Mouse (Mus musculus) embryonic facial prominence, embryonic 10.5 days (tissue): ENCODE results near the gene Pim1. TPM values are rescaled to one million over a fixed set of nuclear protein-coding genes. Genes with fewer than 3 reads are reported as not detected.
"Not testable (repeated sequence)": the region's sequence is repeated elsewhere in the genome, so short reads cannot be mapped to it uniquely, and the experiment has no call there.

Source experiments
- DNase-seq: peaks from one replicate; pipeline ENCODE4 v3.0.0-alpha.2; 2017; ENCODE audit warnings: low spot score
- H3K27ac ChIP-seq: fragments of 300-500 bp; sonication (generic); replicated peaks from 2 replicates; pipeline ENCODE4 v1.5.1; 2016; ENCODE audit warnings: mild to moderate bottlenecking
- H3K27me3 ChIP-seq: fragments of 300-500 bp; sonication (generic); replicated peaks from 2 replicates; pipeline ENCODE4 v1.6.1; 2016; ENCODE audit warnings: low read depth, mild to moderate bottlenecking; ENCODE audit not compliant: poor library complexity, severe bottlenecking
- H3K36me3 ChIP-seq: fragments of 300-500 bp; sonication (generic); replicated peaks from 2 replicates; pipeline ENCODE4 v1.6.1; 2016; ENCODE audit warnings: mild to moderate bottlenecking, moderate library complexity
- H3K4me1 ChIP-seq: fragments of 300-500 bp; sonication (generic); 2 replicates; pipeline ENCODE4 v1.6.1; 2016
- H3K4me3 ChIP-seq: fragments of 300-500 bp; sonication (generic); 2 replicates; pipeline ENCODE4 v1.5.1; 2016; ENCODE audit warnings: mild to moderate bottlenecking, moderate library complexity
- H3K9me3 ChIP-seq: fragments of 300-500 bp; sonication (generic); 2 replicates; pipeline ENCODE4 v1.6.1; 2016; ENCODE audit warnings: mild to moderate bottlenecking
- WGBS: fragments of 180-500 bp; shearing (Covaris S2); methylation state at CpG from one replicate; pipeline ENCODE4 v1.1.7; 2016; 5-methylcytosine and 5-hydroxymethylcytosine counted together
- polyA plus RNA-seq: library from polyadenylated mRNA; unstranded; fragments of >200 nt; fragmentation: Nextera tagmentation; extraction: Ambion mirVana; gene quantifications from 2 replicates; pipeline ENCODE4 v1.2.1, GENCODE M21; 2016

Pim1 gene
- polyA plus RNA-seq, 1 experiment from 2014 or later, result 33.2 TPM

DNA sequence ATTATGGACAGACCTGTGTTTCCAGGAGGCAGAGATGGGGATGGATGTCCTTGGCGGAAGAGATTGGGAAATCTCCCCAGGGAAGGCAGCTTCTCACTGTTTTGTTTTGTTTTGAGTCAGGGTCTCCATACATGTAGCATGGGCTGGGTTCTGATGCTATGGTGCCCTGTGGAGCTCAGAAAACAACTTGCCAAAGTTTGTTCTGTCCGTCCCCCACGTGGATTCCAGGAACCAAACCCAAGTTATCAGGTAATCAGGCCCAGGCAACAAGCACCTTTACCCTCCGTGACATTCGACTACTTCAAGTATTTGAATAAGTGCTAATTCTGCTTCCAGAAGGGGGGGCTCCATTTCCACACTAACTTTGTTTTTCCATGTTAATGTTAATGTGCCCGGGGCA is 9.0 kb downstream of the Pim1 start:
- Histone ChIP-seq H3K4me1 (peaks cover 14% of the 10 kb centered on the region), H3K36me3 (peaks cover 19% of the 10 kb centered on the region), H3K27ac (peak overlapping the region; percentile 51; the same call in 1 of the 2 replicates), H3K4me3 (no peak overlapping the region), H3K9me3 (no peaks in the 10 kb centered on the region), H3K27me3 (peaks cover 9% of the 10 kb centered on the region)
- WGBS, result 75% methylated on average over 6 of the region's 6 CpGs
- DNase-seq, result no peak

DNA sequence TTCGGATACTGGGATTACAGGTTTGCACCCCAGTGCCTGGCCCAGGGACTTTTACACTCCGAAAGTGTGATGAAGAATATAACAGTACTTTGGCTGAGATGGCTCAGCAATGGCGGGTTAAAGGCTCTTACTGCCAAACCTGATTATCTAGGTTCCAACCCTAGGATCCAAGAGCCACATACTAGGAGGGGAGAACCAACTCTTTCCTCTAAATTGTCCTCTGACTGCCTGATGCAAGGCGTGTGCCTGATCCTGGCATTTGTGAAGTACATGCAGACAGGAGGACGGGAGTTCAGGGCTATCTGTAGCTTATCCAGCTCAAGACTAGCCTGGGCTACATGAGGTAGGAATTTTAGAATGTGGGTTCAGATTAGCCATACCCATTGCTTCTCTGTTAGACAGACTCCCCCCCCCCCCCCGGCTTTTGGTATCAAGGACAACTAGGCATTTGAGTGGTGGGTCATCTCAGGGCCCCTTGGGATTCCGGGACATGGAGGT is 9.7 kb downstream of the Pim1 start:
- Histone ChIP-seq H3K27me3 (peaks cover 9% of the 10 kb centered on the region), H3K27ac (no peak overlapping the region; the same call in 1 of the 2 replicates), H3K4me3 (no peak overlapping the region), H3K9me3 (no peaks in the 10 kb centered on the region), H3K36me3 (peaks cover 12% of the 10 kb centered on the region), H3K4me1 (peaks cover 9% of the 10 kb centered on the region; the same call in 1 of the 2 replicates)
- WGBS, result 76% methylated on average over 7 of the region's 7 CpGs
- DNase-seq, result no peak

DNA sequence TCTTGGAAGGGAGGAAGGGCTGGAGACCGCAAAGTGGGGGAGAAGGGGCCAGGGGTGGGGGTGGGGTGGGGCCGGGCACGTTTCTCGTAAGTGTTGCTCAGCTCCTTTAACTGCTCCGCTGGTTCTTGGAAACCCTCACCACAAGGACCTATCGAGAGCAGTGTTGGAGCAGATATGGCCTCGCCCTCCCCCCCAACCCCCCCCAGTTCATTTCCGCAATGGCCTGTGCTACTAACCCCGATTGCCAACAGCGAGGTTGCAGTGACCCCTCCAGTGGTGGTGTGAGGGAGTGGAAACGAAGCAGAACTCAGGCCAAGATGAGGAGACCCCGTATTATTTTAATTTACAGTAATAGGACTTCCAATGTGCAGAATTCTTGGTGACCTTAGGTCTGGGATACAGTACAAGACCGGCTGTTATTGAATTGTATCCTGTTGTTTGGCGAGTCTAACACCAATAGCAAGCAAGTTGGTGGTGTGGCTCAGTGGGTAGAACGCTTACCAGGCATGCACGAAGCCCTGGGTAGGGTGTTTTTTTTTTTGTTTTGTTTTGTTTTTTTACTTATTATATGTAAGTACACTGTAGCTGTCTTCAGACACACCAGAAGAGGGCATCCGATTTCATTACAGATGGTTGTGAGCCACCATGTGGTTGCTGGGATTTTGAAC is 10.4 kb downstream of the Pim1 start:
- 76% methylated on average over 17 of the region's 17 CpGs for WGBS
- Histone ChIP-seq H3K4me1 (peaks cover 9% of the 10 kb centered on the region; the same call in 1 of the 2 replicates), H3K27ac (no peak overlapping the region), H3K27me3 (peaks cover 9% of the 10 kb centered on the region), H3K9me3 (no peaks in the 10 kb centered on the region), H3K36me3 (peaks cover 12% of the 10 kb centered on the region), H3K4me3 (no peak overlapping the region)
- DNase-seq, result no peak

DNA sequence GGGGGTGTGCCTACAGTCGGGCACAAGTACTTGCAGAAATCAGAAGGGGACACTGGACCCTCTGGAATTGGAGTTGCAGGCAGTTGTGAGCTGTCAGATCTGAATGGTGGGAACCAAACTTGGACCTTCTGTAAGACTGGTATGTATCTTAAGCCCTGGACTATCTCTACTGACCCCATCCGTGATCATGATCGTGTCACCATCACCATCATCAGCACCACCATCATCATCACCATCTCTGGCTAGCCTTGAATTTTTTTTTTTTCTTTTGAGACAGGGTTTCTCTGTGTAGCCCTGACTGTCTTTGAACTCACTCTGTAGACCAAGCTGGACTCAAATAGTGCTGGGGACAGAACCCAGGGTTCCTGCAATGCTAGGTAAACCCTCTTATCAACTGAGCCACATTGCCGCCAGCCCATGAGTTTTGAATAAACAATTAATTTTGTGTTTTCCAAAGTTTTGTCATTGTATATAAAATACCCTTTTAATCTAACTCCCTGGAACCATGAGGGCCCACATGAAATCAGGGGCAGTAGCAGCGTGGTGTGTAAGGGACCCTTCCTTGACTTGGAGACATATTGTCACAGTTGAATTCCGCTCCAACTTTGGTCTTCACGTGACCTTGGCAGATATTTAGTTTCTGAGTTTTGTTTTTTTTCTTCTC is 11.6 kb downstream of the Pim1 start:
- no peak for DNase-seq
- no peak overlapping the region; the same call in 1 of the 2 replicates for H3K27ac ChIP-seq
- 74% methylated on average over 7 of the region's 7 CpGs for WGBS
- H3K4me3 ChIP-seq, result no peak overlapping the region
- peaks cover 9% of the 10 kb centered on the region; the same call in 1 of the 2 replicates for H3K4me1 ChIP-seq
- peaks cover 9% of the 10 kb centered on the region for H3K27me3 ChIP-seq
- H3K36me3 ChIP-seq, result 0 out of 2 replicates have a peak, but pooled peaks cover under 1% of the 10 kb centered on the region
- no peaks in the 10 kb centered on the region for H3K9me3 ChIP-seq

DNA sequence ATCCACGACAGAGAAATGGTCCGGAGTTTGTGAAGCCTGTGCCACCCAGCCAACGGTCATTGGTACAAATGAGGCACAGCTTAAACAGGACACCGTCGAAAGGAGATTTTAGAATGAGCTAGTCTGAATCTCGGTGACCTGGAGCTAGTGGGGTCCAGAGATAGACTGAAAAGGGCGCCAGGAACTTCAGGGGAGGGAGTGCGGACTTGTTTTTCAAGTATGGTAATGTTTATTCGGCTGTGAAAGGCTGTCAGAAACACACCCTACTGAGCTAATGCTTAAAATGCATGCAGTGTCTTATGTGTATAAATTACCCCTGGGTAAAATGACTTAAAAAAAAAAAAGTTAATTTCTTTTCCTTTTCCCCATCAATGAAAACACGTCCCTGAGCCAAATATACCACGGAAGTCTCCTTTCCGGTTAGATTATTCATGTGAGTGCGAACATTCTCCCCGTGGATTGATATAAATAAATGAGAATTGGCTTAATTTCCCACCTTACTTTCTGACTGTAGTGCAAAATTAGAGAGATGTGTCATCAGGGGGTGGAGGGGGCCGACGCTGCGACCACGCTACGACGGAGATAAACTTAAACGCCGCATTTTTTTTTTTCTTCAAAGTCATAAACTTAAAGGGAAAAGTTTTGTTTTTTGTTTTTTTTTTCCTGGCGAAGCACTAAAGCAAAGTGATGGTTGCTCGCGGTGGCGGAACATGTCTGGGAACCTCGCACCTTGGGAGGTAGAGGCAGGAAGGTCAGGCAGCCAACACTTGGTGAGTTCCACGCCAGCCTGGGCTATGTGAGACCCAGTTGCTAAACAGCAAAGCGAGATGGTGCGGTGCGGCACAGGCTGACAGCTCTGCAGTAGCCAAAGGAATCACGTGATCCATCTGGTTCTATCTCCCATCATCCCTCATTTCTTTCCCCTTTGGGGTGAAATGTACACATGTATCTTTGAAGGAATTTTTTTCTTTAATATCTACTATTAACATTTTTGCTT is 12.4 kb downstream of the Pim1 start:
- Histone ChIP-seq H3K36me3 (no peaks in the 10 kb centered on the region), H3K27ac (no peak overlapping the region; the same call in 1 of the 2 replicates), H3K4me1 (peaks cover 9% of the 10 kb centered on the region; the same call in 1 of the 2 replicates), H3K4me3 (peak overlapping the region; percentile 25; the same call in 1 of the 2 replicates), H3K27me3 (peaks cover 9% of the 10 kb centered on the region), H3K9me3 (no peaks in the 10 kb centered on the region)
- WGBS, result 18% methylated on average over 32 of the region's 32 CpGs
- DNase-seq, result no peak

DNA sequence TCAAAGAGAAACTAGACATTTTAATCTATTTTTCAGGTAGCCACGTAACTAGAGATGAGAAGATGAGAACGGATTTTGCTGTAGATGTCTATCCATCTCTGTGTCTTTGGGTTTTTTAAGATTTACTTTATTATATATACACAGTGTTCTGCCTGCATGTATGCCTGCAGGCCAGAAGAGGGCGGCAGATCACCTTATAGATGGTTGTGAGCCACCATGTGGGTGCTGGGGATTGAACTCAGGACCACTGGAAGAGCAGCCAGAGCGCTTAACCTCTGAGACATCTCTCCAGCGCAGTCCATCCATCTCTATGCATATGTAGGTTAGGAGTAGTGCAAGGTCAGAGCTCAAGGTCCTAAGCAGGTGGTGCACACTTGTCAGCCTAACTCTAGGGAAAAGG is 13.1 kb downstream of the Pim1 start:
- H3K4me1 ChIP-seq, result peaks cover 9% of the 10 kb centered on the region; the same call in 1 of the 2 replicates
- 80% methylated on average over 5 of the region's 5 CpGs for WGBS

DNA sequence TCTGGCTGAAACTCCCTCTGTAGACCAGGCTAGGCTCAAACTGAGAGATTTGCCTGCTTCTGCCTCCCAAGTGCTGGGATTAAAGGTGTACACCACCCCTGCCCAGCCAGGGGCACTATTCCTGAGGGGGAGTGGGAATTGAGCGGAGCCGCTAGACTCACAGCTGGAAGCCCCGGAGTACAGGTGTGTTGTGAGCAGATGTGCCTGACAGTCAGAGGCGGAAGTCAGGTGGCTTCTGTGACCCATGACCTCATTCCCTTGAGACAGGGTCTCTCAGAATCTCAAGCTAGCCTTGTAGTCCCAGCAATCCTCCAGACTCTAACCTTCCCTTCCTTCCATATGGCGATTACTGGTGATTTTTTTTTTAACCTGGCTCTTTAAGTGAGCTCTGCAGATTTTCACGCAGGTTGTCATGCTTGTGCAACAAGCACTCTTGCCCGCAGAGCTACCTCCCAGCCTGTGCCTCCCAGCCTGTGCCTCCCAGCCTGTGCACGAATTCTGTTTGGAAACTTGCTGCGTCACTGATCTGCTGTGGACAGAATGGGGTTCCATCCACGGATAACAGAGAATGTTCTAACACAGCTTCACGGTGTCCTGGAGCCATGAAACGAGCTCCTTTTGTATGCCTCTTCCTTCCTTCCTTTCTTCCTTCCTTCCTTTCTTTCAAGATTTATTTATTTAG is 18.5 kb downstream of the Pim1 start:
- H3K27ac ChIP-seq, result no peak overlapping the region
- no peaks in the 10 kb centered on the region for H3K27me3 ChIP-seq
- H3K4me1 ChIP-seq, result peaks cover 11% of the 10 kb centered on the region
- H3K36me3 ChIP-seq, result no peaks in the 10 kb centered on the region
- H3K9me3 ChIP-seq, result no peaks in the 10 kb centered on the region
- 79% methylated on average over 12 of the region's 12 CpGs for WGBS
- no peak for DNase-seq
- H3K4me3 ChIP-seq, result no peak overlapping the region

More for the DNA sequence above, 13.1 kb downstream of the Pim1 start:
- Histone ChIP-seq H3K4me3 (no peak overlapping the region), H3K27ac (no peak overlapping the region), H3K27me3 (peaks cover 9% of the 10 kb centered on the region), H3K36me3 (no peaks in the 10 kb centered on the region), H3K9me3 (no peaks in the 10 kb centered on the region)
- DNase-seq, result no peak

DNA sequence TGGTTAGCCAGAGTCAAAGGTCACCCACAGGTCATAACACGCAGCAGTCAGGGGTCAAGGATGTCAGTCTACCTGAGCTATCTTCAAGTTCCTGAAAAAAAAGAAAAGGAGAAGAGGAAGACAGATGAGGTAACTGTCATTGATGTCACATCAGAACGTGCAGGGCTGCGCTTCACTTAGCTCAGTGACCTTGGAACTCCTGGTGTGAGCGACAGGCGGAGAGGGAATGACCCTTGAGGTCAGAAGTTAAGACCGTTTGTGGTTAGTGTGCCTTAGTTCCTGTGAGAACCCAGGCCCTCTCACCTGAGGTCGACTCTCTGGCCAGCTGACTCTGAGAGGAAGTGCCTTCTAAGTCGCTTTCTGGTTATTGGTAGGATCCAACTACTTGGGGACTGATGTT is 20.1 kb downstream of the Pim1 start:
- DNase-seq, result no peak
- peaks cover 17% of the 10 kb centered on the region for H3K4me1 ChIP-seq
- 53% methylated on average over 8 of the region's 8 CpGs for WGBS

DNA sequence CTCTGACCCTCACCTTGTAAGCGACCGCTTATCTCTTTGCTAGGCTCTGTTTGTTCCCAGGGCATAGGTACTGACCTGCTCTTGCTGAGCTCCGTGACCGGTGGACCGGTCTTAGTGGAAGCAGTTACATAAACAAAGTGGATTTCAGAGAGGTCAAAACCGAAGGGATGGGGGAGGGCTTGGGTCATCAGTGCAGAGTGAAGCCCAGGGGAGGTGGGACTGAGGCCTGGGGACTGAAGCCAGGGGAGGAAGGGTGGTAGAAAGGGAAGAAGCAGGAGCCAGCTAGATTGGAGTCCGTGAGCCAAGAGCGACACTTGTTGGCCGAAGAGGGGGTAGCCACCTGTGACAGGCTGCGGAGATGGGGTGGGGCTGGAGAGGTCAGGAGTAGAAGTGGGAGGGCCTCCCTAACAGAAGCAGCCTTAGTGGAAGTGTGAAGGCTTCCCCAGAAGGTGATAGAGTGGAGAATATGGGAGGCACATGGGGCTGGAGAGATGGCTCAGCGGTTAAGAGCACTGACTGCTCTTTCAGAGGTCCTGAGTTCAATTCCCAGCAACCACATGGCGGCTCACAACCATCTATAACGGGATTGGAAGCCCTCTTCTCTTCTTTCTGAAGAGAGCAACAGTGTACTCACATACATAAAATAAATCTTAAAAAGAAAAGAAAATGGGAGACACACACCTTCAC is 22.6 kb downstream of the Pim1 start:
- peak overlapping the region; percentile 20; the same call in 1 of the 2 replicates for H3K27ac ChIP-seq
- H3K27me3 ChIP-seq, result no peaks in the 10 kb centered on the region
- no peaks in the 10 kb centered on the region for H3K36me3 ChIP-seq
- peaks cover 17% of the 10 kb centered on the region for H3K4me1 ChIP-seq
- WGBS, result 27% methylated on average over 13 of the region's 13 CpGs
- no peaks in the 10 kb centered on the region for H3K9me3 ChIP-seq
- peak; percentile 84 for DNase-seq
- H3K4me3 ChIP-seq, result no peak overlapping the region

More for the DNA sequence above, 20.1 kb downstream of the Pim1 start:
- Histone ChIP-seq H3K4me3 (no peak overlapping the region), H3K27me3 (no peaks in the 10 kb centered on the region), H3K9me3 (no peaks in the 10 kb centered on the region), H3K27ac (no peak overlapping the region), H3K36me3 (no peaks in the 10 kb centered on the region)

DNA sequence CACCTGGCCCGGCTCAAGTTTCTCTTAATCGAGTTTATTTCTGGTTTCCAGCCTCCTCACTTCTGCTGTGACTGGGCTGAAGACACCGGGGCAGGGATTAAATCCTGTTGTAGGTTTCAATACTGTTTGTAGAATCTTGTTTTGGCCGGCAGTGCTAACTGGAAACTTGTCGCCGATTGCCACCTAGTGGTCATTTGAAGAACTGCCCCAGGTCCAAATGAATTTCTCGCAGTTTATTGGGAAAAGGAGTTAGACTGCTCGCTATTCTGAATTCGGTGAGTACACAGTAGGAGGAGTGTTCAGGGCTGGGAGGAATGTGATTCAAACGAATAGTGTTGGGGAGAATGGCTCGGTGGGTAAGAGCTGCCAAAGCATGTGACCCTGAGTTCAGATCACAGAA is 23.9 kb downstream of the Pim1 start:
- H3K4me1 ChIP-seq, result peaks cover 12% of the 10 kb centered on the region

DNA sequence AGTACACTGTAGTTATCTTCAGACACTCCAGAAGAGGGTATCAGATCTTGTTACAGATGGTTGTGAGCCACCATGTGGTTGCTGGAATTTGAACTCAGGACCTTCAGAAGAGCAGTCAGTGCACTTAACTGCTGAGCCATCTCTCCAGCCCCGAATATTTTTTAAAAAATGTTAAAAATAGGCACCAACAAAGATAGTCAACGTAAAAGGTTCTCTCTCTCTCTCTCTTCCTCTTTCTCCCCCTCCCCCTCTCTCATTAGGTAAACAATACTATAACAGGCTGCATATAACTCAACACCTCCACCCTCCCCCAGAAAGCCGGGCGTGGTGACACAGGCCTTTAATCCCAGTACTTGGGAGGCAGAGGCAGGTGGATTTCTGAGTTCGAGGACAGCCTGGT is 28.1 kb downstream of the Pim1 start:
- not testable (repeated sequence) for H3K4me1 ChIP-seq, H3K4me3 ChIP-seq, DNase-seq, H3K9me3 ChIP-seq, H3K27ac ChIP-seq, H3K27me3 ChIP-seq, H3K36me3 ChIP-seq
- WGBS, result 91% methylated on average over 5 of the region's 5 CpGs

More for the DNA sequence above, 23.9 kb downstream of the Pim1 start:
- H3K36me3 ChIP-seq, result no peaks in the 10 kb centered on the region
- peak overlapping the region; percentile 35; the same call in 1 of the 2 replicates for H3K27ac ChIP-seq
- H3K27me3 ChIP-seq, result no peaks in the 10 kb centered on the region
- no peaks in the 10 kb centered on the region for H3K9me3 ChIP-seq
- 3% methylated on average over 11 of the region's 11 CpGs for whole genome bisulfite sequencing
- DNase-seq, result peak; percentile 82
- no peak overlapping the region for H3K4me3 ChIP-seq
